8 mouse cellular contexts compared by ENCODE assay signal in genomic region chr6:14900579-14901021, GRCm38 (mm10). TPM values are rescaled to one million over a fixed set of nuclear protein-coding genes. Genes with fewer than 3 reads are reported as not detected.
DNase-seq lines count a peak whose midpoint lies in the region; ATAC-seq and TF ChIP-seq lines count a peak whose summit lies in the region.

No protein-coding gene starts in this region.

- H3K9me3 ChIP-seq in forebrain, embryonic 14.5 days (replicated peaks; ENCODE audit: control insufficient read depth, low read length), result no peaks in the 10 kb centered on the region
- no peaks in the 10 kb centered on the region for H3K9me3 ChIP-seq in liver, postnatal 0 days (ENCODE audit: low read length)

- H3K4me2 ChIP-seq in forebrain, embryonic 14.5 days (ENCODE audit: low read length), result peak overlapping the region; percentile 88
- peak overlapping the region; percentile 78 for H3K4me2 ChIP-seq in liver, postnatal 0 days (ENCODE audit: low read depth, low read length)

- peak overlapping the region; percentile 77 for H3K27ac ChIP-seq in forebrain, embryonic 14.5 days (ENCODE audit: low read depth, low read length)
- H3K27ac ChIP-seq in liver, postnatal 0 days (ENCODE audit: low read depth), result no peak overlapping the region

- peak; percentile 33 for DNase-seq in CD4-positive helper T cell, adult 2 months (ENCODE audit: low read depth, low spot score)
- peak; percentile 76 for DNase-seq in brain, adult 2 months (ENCODE audit: low read depth, low spot score)
- peak; percentile 97 for DNase-seq in forebrain, embryonic 14.5 days (ENCODE audit: low spot score)
- peak; percentile 75 to 77 for DNase-seq in heart, postnatal 10 days
- DNase-seq in kidney, postnatal 4 days, result peak; percentile 68 to 73
- peak; percentile 70 for DNase-seq in liver, postnatal 0 days
- DNase-seq in ovary, postnatal 36 days (ENCODE audit: low spot score), result peak; percentile 70
- no peak for DNase-seq in c-Kit-positive CD71-positive TER-119-positive erythroid progenitor cells, embryonic 14.5 days (ENCODE audit: low spot score)

- no peak for TF ChIP-seq EP300 in liver, postnatal 0 days (IDR thresholded peaks at IDR 0.05; ENCODE audit: low read depth)

- TF ChIP-seq CTCF in liver, postnatal 0 days (IDR thresholded peaks at IDR 0.05; ENCODE audit: low read depth), result no peak

- H3K27me3 ChIP-seq in forebrain, embryonic 14.5 days (replicated peaks; ENCODE audit: control insufficient read depth, insufficient read depth, low read length), result 0 out of 2 replicates have a peak, but pooled peaks cover 2% of the 10 kb centered on the region
- H3K27me3 ChIP-seq in liver, postnatal 0 days (ENCODE audit: insufficient read depth, low read length), result peaks cover 49% of the 10 kb centered on the region

- intact Hi-C loops in heart, postnatal 10 days (cut with DNase I), result loop anchor here (5.0 kb wide), 1 partner anchor 287 kb away; no protein-coding TSS in a partner anchor

- peak overlapping the region; percentile 70 for H3K4me3 ChIP-seq in forebrain, embryonic 14.5 days (ENCODE audit: low read depth, low read length)
- peak overlapping the region; percentile 53 for H3K4me3 ChIP-seq in liver, postnatal 0 days (ENCODE audit: low read depth, low read length)

- peak overlapping the region; percentile 61 for H3K9ac ChIP-seq in forebrain, embryonic 14.5 days (ENCODE audit: low read length)
- H3K9ac ChIP-seq in liver, postnatal 0 days (replicated peaks), result no peak overlapping the region; the same call in 1 of the 2 replicates

- 1% methylated on average over 20 of the region's 20 CpGs for WGBS in forebrain, embryonic 14.5 days
- WGBS in liver, postnatal 0 days (ENCODE audit: insufficient replicate concordance), result under 1% methylated on average over 19 of the region's 20 CpGs

- no peaks in the 10 kb centered on the region for H3K36me3 ChIP-seq in forebrain, embryonic 14.5 days (ENCODE audit: control insufficient read depth, insufficient read depth, low read length)
- H3K36me3 ChIP-seq in liver, postnatal 0 days (replicated peaks; ENCODE audit: insufficient read depth, low read length), result no peaks in the 10 kb centered on the region

- ATAC-seq in forebrain, embryonic 14.5 days, result peak; percentile 93
- ATAC-seq in liver, postnatal 0 days, result peak; percentile 88

- peaks cover 16% of the 10 kb centered on the region for H3K4me1 ChIP-seq in forebrain, embryonic 14.5 days (ENCODE audit: control insufficient read depth, insufficient read depth, low read length)
- H3K4me1 ChIP-seq in liver, postnatal 0 days (ENCODE audit: insufficient read depth), result 0 out of 2 replicates have a peak, but pooled peaks cover 3% of the 10 kb centered on the region

RNA-seq across cellular contexts. Expression of gene Foxp2, which starts 0.5 kb away (rescaled TPM):
- 26.3 and 35.9 TPM in 2 replicates for polyA plus RNA-seq in forebrain, embryonic 14.5 days (2014; fragmentation: Nextera tagmentation; extraction: Ambion mirVana)
- total RNA-seq in heart, postnatal 10 days (2021), result 1 to 10 TPM; 3.3 TPM
- 0.98 and 1.6 TPM in 2 replicates for polyA plus RNA-seq in liver, postnatal 0 days (2015; fragmentation: Nextera tagmentation; extraction: Ambion mirVana)

Comparison
In these comparisons a context has a peak if more than half of its experiments do, and no peak if none do; other contexts are left out.
1. RNA of gene Foxp2, which starts 0.5 kb away (polyA plus RNA-seq): 26.3 to 35.9 TPM in forebrain, embryonic 14.5 days; 0.98 to 1.6 TPM in liver, postnatal 0 days; every median in the first group is over 10 times any median in the second.